Comparison of ENCODE assay signal across 23 mouse cellular contexts in genomic region chr14:33807196-33807595, GRCm38 (mm10).
"Had no signal": no experiment of that assay in that cellular context is flagged by ENCODE, and none has a peak within 500 bp of the region (broad histone marks: within the 10 kb centered on the region; RNA-seq: fewer than 3 reads in every experiment).

No protein-coding gene starts in this region.

- H3K9me3 ChIP-seq: hindbrain, embryonic 10.5 days; hindbrain, embryonic 12.5 days; kidney, embryonic 15.5 days; limb, embryonic 15.5 days had no signal

- ATAC-seq: forebrain, embryonic 16.5 days; hindbrain, embryonic 16.5 days; inflammation-experienced regulatory T-cells, adult 6 months had no signal

- H3K4me3 ChIP-seq: gastrocnemius, adult 2 months; hindbrain, embryonic 10.5 days; hindbrain, embryonic 12.5 days; kidney, embryonic 15.5 days; limb, embryonic 13.5 days; limb, embryonic 15.5 days had no signal

- DNase-seq: gastrocnemius, adult 2 months; gastrocnemius, postnatal 10 days; gastrocnemius, postnatal 25 days; heart, postnatal 10 days; heart, postnatal 4 days; kidney, adult 11 months; kidney, adult 2 months; kidney, adult 9 months; kidney, postnatal 14 days; kidney, postnatal 36 days; layer of hippocampus, adult 9-11 months; layer of hippocampus, postnatal 36 days; left cerebral cortex, postnatal 4 days had no signal

- H3K4me2 ChIP-seq: heart, embryonic 11.5 days; hindbrain, embryonic 12.5 days; hindbrain, embryonic 14.5 days; kidney, embryonic 15.5 days; limb, embryonic 13.5 days; limb, embryonic 15.5 days had no signal

- H3K9ac ChIP-seq: hindbrain, embryonic 12.5 days; hindbrain, embryonic 14.5 days; kidney, embryonic 15.5 days; limb, embryonic 13.5 days; limb, embryonic 15.5 days had no signal

- H3K27me3 ChIP-seq: hindbrain, embryonic 12.5 days; limb, embryonic 13.5 days; limb, embryonic 15.5 days had no signal

- H3K27ac ChIP-seq: gastrocnemius, adult 2 months; hindbrain, embryonic 10.5 days; hindbrain, embryonic 12.5 days; hindbrain, embryonic 14.5 days; kidney, embryonic 15.5 days; limb, embryonic 13.5 days; limb, embryonic 15.5 days had no signal

- H3K36me3 ChIP-seq: hindbrain, embryonic 10.5 days; hindbrain, embryonic 12.5 days; kidney, embryonic 15.5 days; limb, embryonic 13.5 days; limb, embryonic 15.5 days had no signal
